Mouse (Mus musculus): Measurements from ENCODE around the gene Aldh1b1.

The Aldh1b1 gene

GRCm38 (mm10) chr4:45771619-45772018 is 27.2 kb upstream of the Aldh1b1 start:
- intact Hi-C loops (cut with DNase I), result loop anchor here (5.0 to 10.0 kb wide), 4 partner anchors 39 to 354 kb away; no protein-coding TSS in a partner anchor

DNA sequence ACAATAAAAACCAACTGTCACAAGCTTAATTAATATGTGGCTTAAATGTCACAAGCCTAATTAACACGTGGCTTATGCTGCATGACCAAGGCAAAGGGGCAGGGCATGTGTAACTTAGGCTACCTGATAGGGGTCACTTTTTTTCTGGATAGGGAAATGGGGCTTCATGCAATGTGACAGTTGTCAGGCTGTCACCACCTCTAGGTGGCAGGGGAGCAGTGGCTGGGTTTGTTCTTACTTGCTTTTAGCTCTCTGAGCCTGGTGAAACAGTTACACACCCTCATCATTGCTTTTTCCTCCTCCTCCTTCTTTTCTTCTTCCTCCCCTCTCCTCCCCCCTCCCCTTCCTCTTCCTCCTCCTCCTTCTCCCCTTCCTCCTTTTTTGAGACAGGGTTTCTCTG is 15.2 kb upstream of the Aldh1b1 start:
- intact Hi-C loops (cut with DNase I), result no loop called here

- intact Hi-C loops (cut with DNase I), result no loop called here
Observed at GRCm38 (mm10) chr4:45785959-45786358, 12.9 kb upstream of the Aldh1b1 start.

DNA sequence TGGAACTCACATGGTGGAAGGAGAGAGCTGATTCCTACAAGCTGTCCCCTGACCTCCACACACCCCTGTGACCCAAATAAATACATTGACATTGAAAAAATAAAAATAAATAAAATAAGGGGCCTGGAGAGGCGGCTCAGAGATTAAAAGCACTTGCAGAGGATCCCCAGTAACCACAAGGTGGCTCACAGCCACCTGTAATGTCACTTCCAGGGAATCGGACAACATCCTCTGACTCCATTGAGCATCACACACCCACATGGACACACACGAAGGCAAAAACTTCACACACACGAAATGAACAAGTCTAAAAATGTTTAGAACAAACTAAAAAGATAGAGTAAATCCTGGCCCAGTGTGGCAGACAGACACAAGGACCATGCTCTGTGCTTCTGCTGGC is 12.1 kb upstream of the Aldh1b1 start:
- intact Hi-C loops (cut with DNase I), result no loop called here

DNA sequence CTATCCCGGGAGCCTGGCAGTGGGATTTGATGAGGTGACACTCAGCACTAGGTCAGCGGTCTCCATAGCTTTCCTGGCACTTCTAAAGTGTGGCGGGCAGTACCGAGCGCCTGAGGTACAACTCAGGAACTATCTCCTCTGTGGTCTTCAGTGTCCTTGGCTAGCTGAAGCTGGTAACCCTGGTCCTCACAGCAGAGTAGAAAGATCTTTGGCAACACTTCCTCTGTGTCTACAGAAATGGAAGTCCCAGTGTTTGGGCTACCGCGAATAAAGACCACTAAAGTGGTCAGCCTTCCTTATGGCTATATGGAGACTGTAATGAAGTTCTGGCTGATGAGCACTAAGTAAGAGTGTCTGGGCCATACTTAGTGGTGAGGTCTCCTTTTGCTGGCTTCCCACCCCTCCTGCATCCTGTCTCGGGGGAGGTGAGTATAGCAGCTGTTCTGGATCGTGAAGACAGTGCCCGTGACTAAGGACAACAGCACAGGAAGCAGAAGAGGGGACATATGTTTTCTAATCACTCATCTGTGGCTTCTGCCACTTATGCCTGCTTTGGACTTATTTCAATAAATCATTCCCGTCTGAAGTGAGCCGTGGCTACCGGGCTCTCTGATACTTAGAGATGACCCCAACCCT is 10.3 kb upstream of the Aldh1b1 start:
- intact Hi-C loops (cut with DNase I), result no loop called here

- intact Hi-C loops (cut with DNase I), result no loop called here
Observed at GRCm38 (mm10) chr4:45789263-45789958, 9.4 kb upstream of the Aldh1b1 start.

DNA sequence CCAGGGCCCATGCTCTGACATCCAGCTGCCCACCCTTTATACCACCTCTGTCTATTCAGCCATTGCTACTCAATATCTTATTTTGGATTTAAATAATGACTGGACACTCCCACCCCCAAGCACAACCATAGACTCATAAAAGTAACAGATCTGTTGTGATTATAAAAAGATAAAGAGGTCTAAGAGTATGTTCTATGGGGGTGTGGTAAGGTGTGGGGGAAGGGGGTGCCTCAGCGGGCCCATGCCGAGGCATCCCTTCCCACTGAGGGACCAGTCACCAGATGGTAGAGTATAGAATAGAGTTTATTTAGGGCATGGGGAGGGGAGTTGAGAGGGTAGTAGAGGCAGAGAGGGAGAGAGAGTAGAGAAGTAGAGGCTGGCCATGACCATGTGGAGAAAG is 8.8 kb upstream of the Aldh1b1 start:
- intact Hi-C loops (cut with DNase I), result no loop called here

GRCm38 (mm10) chr4:45795191-45795811 is 3.5 kb upstream of the Aldh1b1 start:
- intact Hi-C loops (cut with DNase I), result no loop called here

DNA sequence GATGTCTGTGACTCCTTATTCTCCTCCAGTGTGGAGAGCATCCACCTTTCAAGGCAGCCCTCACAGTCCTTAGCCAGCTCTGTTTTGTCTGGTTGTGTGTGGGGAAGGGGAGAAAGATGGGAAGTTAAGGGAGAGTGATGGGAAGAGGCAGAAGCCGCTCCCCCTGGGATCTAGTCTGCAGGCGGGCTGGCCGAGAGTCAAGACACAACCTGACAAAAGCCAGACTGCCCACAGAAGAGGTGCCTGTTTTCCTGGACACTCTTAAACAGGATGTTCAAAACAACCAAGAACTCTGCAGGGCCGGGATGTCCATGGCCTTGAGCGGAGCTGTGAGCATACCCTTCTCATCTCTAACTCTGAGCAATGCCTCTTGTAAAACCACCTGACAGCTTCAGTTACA is 2.1 kb upstream of the Aldh1b1 start:
- intact Hi-C loops (cut with DNase I), result no loop called here

DNA sequence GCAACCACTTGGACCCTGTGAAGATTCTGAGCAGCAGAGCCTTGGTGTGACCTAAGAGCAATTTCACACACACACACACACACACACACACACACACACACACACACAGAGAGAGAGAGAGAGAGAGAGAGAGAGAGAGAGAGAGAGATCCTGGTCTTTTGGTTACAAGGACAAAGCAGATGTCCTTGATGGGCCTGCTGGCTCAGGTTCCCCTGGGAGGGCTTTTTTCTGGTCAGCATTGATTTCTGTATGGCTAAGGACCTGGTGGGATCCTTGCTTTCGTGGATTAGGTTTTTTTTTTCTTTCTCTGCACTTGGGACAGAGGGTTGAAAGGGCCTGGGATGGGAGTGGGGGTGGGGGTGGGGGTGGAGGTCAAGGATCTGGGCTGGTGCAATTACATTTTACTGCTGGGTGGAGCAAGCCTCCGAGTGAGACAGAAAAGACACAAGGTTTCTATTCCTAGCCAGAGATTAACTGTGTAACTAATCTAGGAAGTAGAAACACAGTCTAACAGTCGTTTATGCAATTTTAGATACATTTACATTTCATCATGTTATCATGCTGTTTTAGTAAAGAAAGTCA is 1.2 kb downstream of the Aldh1b1 start:
- intact Hi-C loops (cut with DNase I), result no loop called here

GRCm38 (mm10) chr4:45802900-45803299 is 4.1 kb downstream of the Aldh1b1 start:
- intact Hi-C loops (cut with DNase I), result no loop called here

- intact Hi-C loops (cut with DNase I), result no loop called here
Observed at GRCm38 (mm10) chr4:45808034-45808433, 9.2 kb downstream of the Aldh1b1 start.

- intact Hi-C loops (cut with DNase I), result no loop called here
Observed at GRCm38 (mm10) chr4:45811250-45811649, 12.4 kb downstream of the Aldh1b1 start.

- intact Hi-C loops (cut with DNase I), result no loop called here
Observed at GRCm38 (mm10) chr4:45815542-45815941, 16.7 kb downstream of the Aldh1b1 start.

GRCm38 (mm10) chr4:45818814-45819207 is 20.0 kb downstream of the Aldh1b1 start:
- intact Hi-C loops (cut with DNase I), result no loop called here

- intact Hi-C loops (cut with DNase I), result no loop called here
Observed at GRCm38 (mm10) chr4:45819208-45819931, 20.5 kb downstream of the Aldh1b1 start.

GRCm38 (mm10) chr4:45820074-45820830 is 21.4 kb downstream of the Aldh1b1 start:
- intact Hi-C loops (cut with DNase I), result loop anchor here (2.0 kb wide), 1 partner anchor 35 kb away; no protein-coding TSS in a partner anchor

DNA sequence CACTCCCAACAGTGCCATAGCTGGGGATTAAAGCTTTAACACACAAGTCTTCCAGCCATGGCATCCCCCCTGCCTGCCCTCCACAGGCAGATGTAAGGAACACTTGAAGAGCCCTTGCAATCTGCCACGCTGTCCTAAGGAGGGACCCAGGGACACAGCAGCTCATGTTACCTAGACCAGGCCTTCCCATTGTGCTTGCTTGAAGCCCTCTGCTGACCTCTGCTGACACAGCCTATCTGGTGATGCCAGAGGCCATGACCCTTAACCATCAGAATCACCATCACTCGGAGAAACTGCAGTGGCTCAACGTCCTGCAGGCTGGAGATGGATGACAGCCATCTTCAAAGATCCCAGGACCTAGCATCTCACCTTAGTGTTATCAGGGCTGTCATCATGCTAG is 23.2 kb downstream of the Aldh1b1 start:
- intact Hi-C loops (cut with DNase I), result loop anchor here (2.0 kb wide), 1 partner anchor 33 kb away; no protein-coding TSS in a partner anchor

DNA sequence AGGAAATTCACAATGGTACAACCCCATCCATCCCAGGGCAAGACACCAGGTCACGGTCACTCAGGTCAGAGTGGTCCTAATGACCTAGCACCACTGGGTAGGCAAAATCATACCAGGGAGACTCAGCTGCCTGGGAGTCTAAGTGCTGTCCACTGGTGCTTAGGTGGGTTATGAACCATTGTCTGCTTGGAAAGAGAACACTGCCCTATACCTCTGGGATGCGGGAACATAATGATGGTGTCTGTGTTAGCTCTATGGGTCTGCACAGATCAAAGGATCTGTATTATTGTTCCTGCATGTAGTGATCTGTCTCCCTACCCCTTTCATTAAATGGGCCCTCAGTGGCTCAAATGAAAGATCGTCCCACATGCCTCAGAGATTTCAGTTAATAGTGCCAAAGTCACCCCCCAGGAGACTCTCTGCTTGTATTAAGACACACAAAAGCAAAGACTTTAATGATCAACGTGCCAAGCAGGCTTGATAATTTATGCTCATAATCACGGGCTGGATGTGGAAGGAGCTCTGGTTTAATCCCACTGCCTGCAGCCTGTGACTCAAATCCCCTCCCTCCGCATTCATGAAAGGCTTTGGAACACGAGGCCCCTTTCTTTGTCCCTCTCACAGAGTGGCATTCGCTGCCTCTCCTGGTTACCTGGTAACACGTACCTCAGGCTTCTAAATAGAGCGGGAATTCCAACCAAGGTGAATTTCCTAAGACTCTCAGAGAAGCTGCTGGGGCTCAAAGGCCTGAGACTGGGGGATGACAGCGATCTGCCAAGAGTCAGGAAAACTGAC is 24.2 kb downstream of the Aldh1b1 start:
- intact Hi-C loops (cut with DNase I), result no loop called here
